Mouse (Mus musculus): ENCODE results near the gene Etv4. TPM values are rescaled to one million over a fixed set of nuclear protein-coding genes. Genes with fewer than 3 reads are reported as not detected.

The Etv4 gene
- polyA plus RNA-seq, 1 experiment from 2014 or later = 10.4 TPM

- no peaks in the 10 kb centered on the region for H3K9me3 ChIP-seq (ENCODE audit: control insufficient read depth, low read length)
- no peak for DNase-seq (ENCODE audit: low spot score)
- 50% methylated on average over 2 of the region's 2 CpGs for WGBS
- no peaks in the 10 kb centered on the region for H3K36me3 ChIP-seq (ENCODE audit: control insufficient read depth, insufficient read depth, low read length)
- H3K27me3 ChIP-seq (ENCODE audit: control insufficient read depth, insufficient read depth, low read length) = no peaks in the 10 kb centered on the region
- H3K27ac ChIP-seq (ENCODE audit: low read depth, low read length) = no peak overlapping the region
- ATAC-seq (replicated peaks; ENCODE audit: low FRiP score) = no peak
- H3K4me2 ChIP-seq (ENCODE audit: low read depth, low read length, severe bottlenecking) = no peak overlapping the region
- no peaks in the 10 kb centered on the region for H3K4me1 ChIP-seq (replicated peaks; ENCODE audit: control insufficient read depth, insufficient read depth, low read length)
- H3K4me3 ChIP-seq (ENCODE audit: low read depth, low read length) = no peak overlapping the region
- no peak overlapping the region for H3K9ac ChIP-seq (ENCODE audit: low read length)
These were observed 58.4 kb downstream of the Etv4 start for GRCm38 (mm10) chr11:101726765-101727164.

GRCm38 (mm10) chr11:101725043-101725442, 60.1 kb downstream of the Etv4 start:
- whole genome bisulfite sequencing = 81% methylated on average over 8 of the region's 8 CpGs
- ATAC-seq (replicated peaks; ENCODE audit: low FRiP score) = no peak
- no peak overlapping the region for H3K27ac ChIP-seq (ENCODE audit: low read depth, low read length)
- no peaks in the 10 kb centered on the region for H3K4me1 ChIP-seq (replicated peaks; ENCODE audit: control insufficient read depth, insufficient read depth, low read length)
- no peak for DNase-seq (ENCODE audit: low spot score)
- no peak overlapping the region for H3K4me2 ChIP-seq (ENCODE audit: low read depth, low read length, severe bottlenecking)
- H3K9ac ChIP-seq (ENCODE audit: low read length) = no peak overlapping the region
- H3K4me3 ChIP-seq (ENCODE audit: low read depth, low read length) = no peak overlapping the region
- H3K27me3 ChIP-seq (ENCODE audit: control insufficient read depth, insufficient read depth, low read length) = no peaks in the 10 kb centered on the region
- no peaks in the 10 kb centered on the region for H3K9me3 ChIP-seq (ENCODE audit: control insufficient read depth, low read length)
- no peaks in the 10 kb centered on the region for H3K36me3 ChIP-seq (ENCODE audit: control insufficient read depth, insufficient read depth, low read length)

GRCm38 (mm10) chr11:101719986-101720520, 65.1 kb downstream of the Etv4 start:
- H3K4me1 ChIP-seq (replicated peaks; ENCODE audit: control insufficient read depth, insufficient read depth, low read length) = no peaks in the 10 kb centered on the region
- no peak overlapping the region for H3K27ac ChIP-seq (ENCODE audit: low read depth, low read length)
- no peaks in the 10 kb centered on the region for H3K27me3 ChIP-seq (ENCODE audit: control insufficient read depth, insufficient read depth, low read length)
- H3K4me2 ChIP-seq (ENCODE audit: low read depth, low read length, severe bottlenecking) = no peak overlapping the region
- H3K36me3 ChIP-seq (ENCODE audit: control insufficient read depth, insufficient read depth, low read length) = no peaks in the 10 kb centered on the region
- H3K4me3 ChIP-seq (ENCODE audit: low read depth, low read length) = no peak overlapping the region
- no peak for ATAC-seq (replicated peaks; ENCODE audit: low FRiP score)
- H3K9me3 ChIP-seq (ENCODE audit: control insufficient read depth, low read length) = no peaks in the 10 kb centered on the region
- DNase-seq (ENCODE audit: low spot score) = no peak
- 82% methylated on average over 21 of the region's 21 CpGs for whole genome bisulfite sequencing
- no peak overlapping the region for H3K9ac ChIP-seq (ENCODE audit: low read length)

Other genes starting within 250 kb of the Etv4 start
- 27.8 and 32.1 TPM in 2 replicates for gene Brca1, start 233.4 kb downstream of the Etv4 start, polyA plus RNA-seq (2014; fragmentation: Nextera tagmentation; extraction: Ambion mirVana)
- 96.0 and 97.1 TPM in 2 replicates for gene Nbr1, start 233.2 kb downstream of the Etv4 start, polyA plus RNA-seq (2014; fragmentation: Nextera tagmentation; extraction: Ambion mirVana)
- 3.0 and 3.3 TPM in 2 replicates for gene Tmem106a, start 203.1 kb downstream of the Etv4 start, polyA plus RNA-seq (2014; fragmentation: Nextera tagmentation; extraction: Ambion mirVana)
- 0.44 TPM in 1 of 2 replicates, not detected in the other for gene Gm11634, start 186.1 kb downstream of the Etv4 start, polyA plus RNA-seq (2014; fragmentation: Nextera tagmentation; extraction: Ambion mirVana)
- 45.6 and 50.7 TPM in 2 replicates for gene Rdm1, start 158.2 kb downstream of the Etv4 start, polyA plus RNA-seq (2014; fragmentation: Nextera tagmentation; extraction: Ambion mirVana)
- 8.0 and 10.6 TPM in 2 replicates for gene Arl4d, start 119.8 kb downstream of the Etv4 start, polyA plus RNA-seq (2014; fragmentation: Nextera tagmentation; extraction: Ambion mirVana)
- 43.6 and 46.4 TPM in 2 replicates for gene Dhx8, start 52.5 kb downstream of the Etv4 start, polyA plus RNA-seq (2014; fragmentation: Nextera tagmentation; extraction: Ambion mirVana)
- gene Meox1, start 109.0 kb upstream of the Etv4 start, polyA plus RNA-seq (2014; fragmentation: Nextera tagmentation; extraction: Ambion mirVana) = 0.21 TPM in 1 of 2 replicates, not detected in the other
- gene Sost, start 181.6 kb upstream of the Etv4 start, polyA plus RNA-seq (2014; fragmentation: Nextera tagmentation; extraction: Ambion mirVana) = not detected in 2 replicates
- gene Cfap97d1, start 198.9 kb upstream of the Etv4 start, polyA plus RNA-seq (2014; fragmentation: Nextera tagmentation; extraction: Ambion mirVana) = not detected in 2 replicates
- 10.4 and 11.6 TPM in 2 replicates for gene Dusp3, start 201.6 kb upstream of the Etv4 start, polyA plus RNA-seq (2014; fragmentation: Nextera tagmentation; extraction: Ambion mirVana)
- 22.1 and 24.1 TPM in 2 replicates for gene Mpp3, start 243.1 kb upstream of the Etv4 start, polyA plus RNA-seq (2014; fragmentation: Nextera tagmentation; extraction: Ambion mirVana)